Mouse (Mus musculus) spleen, adult 2 months (tissue): Measurements from ENCODE around the gene Lekr1. TPM values are rescaled to one million over a fixed set of nuclear protein-coding genes. Genes with fewer than 3 reads are reported as not detected.

Experiments used
- DNase-seq, 2 experiments: peaks; one replicate each; pipeline versions ENCODE4 v3.0.0 to v3.0.0-alpha.2; 2012 to 2021; ENCODE audit warnings: low spot score in 2 of 2, low read depth in 1 of 2
- H3K27ac ChIP-seq: fragments of 200-500 bp; 2 replicates; pipeline ENCODE4 v1.5.1; 2012; ENCODE audit warnings: low read length, inconsistent platforms; ENCODE audit not compliant: insufficient read depth
- H3K27me3 ChIP-seq: fragments of 200-500 bp; 2 replicates; pipeline ENCODE4 v1.6.1; 2012; ENCODE audit warnings: mild to moderate bottlenecking, moderate library complexity, low read length, inconsistent platforms; ENCODE audit not compliant: control insufficient read depth, insufficient read depth
- H3K36me3 ChIP-seq: fragments of 200-500 bp; 2 replicates; pipeline ENCODE4 v1.6.1; 2012; ENCODE audit warnings: mild to moderate bottlenecking, low read length, inconsistent platforms; ENCODE audit not compliant: control insufficient read depth, insufficient read depth
- H3K4me1 ChIP-seq: fragments of 200-500 bp; 2 replicates; pipeline ENCODE4 v1.6.1; 2011; ENCODE audit warnings: inconsistent platforms; ENCODE audit not compliant: control insufficient read depth, insufficient read depth, insufficient read length
- H3K4me3 ChIP-seq: fragments of 200-500 bp; 2 replicates; pipeline ENCODE4 v1.5.1; 2011; ENCODE audit warnings: mild to moderate bottlenecking, inconsistent platforms; ENCODE audit not compliant: insufficient read depth, insufficient read length; ENCODE audit errors: extremely low read depth
- CTCF ChIP-seq: fragments of 200-500 bp; IDR thresholded peaks from 2 replicates; pipeline ENCODE4 v1.5.1; 2011; ENCODE audit warnings: mild to moderate bottlenecking, inconsistent platforms; ENCODE audit not compliant: insufficient read depth, insufficient read length, insufficient replicate concordance; ENCODE audit errors: extremely low read depth
- POLR2A ChIP-seq: fragments of 200-500 bp; IDR thresholded peaks from 2 replicates; pipeline ENCODE4 v1.6.1; 2011; ENCODE audit warnings: low read depth, low read length, inconsistent platforms
- whole genome bisulfite sequencing: fragments of 180-500 bp; shearing (Covaris S2); methylation state at CpG from one replicate; pipeline ENCODE4 v1.1.7; 2018; 5-methylcytosine and 5-hydroxymethylcytosine counted together
- polyA plus RNA-seq: library from polyadenylated mRNA; depleted of rRNA; stranded (reverse); fragments of >200 nt; gene quantifications from 2 replicates; pipeline ENCODE4 v1.2.3, GENCODE M21; 2012

The Lekr1 gene
- polyA plus RNA-seq, 1 experiment, result 0.20 TPM

GRCm38 (mm10) chr3:65661731-65662130 lies 4.3 kb upstream of the Lekr1 start:
- H3K4me3 ChIP-seq, result no peak overlapping the region
- TF ChIP-seq POLR2A, result no peak
- WGBS, result 76% methylated on average over 3 of the region's 3 CpGs
- peaks cover 6% of the 10 kb centered on the region; the same call in 1 of the 2 replicates for H3K27me3 ChIP-seq
- no peak overlapping the region for H3K27ac ChIP-seq
- H3K4me1 ChIP-seq, result peaks cover 2% of the 10 kb centered on the region; the same call in 1 of the 2 replicates
- H3K36me3 ChIP-seq, result no peaks in the 10 kb centered on the region
- DNase-seq, result no peak

DNA sequence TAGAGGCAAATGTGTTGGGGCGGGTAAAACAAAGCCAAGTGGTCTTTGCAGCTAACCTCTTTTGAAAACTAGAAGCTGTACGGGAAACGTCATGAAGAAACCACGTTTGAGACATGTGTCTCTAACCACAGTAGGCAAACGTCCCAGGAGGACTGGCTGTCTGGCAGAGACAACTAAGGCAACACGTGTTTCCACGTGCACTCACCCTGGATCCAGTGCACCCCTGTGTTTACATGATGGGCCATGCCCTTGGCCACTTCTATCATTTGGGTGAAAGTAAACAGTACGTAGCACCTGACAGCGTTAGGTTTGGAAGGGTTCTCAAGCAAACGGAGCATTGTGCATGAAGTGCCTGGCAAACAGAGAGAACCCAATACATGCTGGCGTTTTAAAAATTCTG lies 2.9 kb upstream of the Lekr1 start:
- Histone ChIP-seq H3K4me1 (peaks cover 2% of the 10 kb centered on the region; the same call in 1 of the 2 replicates), H3K27ac (no peak overlapping the region), H3K36me3 (no peaks in the 10 kb centered on the region), H3K27me3 (peaks cover 2% of the 10 kb centered on the region; the same call in 1 of the 2 replicates), H3K4me3 (no peak overlapping the region)
- peak in 1 of 2 experiments; percentile 28 for DNase-seq
- 20% methylated on average over 11 of the region's 11 CpGs for WGBS
- TF ChIP-seq POLR2A (no peak), CTCF (no peak)

GRCm38 (mm10) chr3:65670216-65670615 lies 4.2 kb downstream of the Lekr1 start:
- TF ChIP-seq CTCF (no peak), POLR2A (no peak)
- no peaks in the 10 kb centered on the region for H3K27me3 ChIP-seq
- H3K27ac ChIP-seq, result no peak overlapping the region
- DNase-seq, result peak in 1 of 2 experiments; percentile 10
- H3K4me3 ChIP-seq, result no peak overlapping the region
- WGBS, result 22% methylated on average over 6 of the region's 6 CpGs
- no peaks in the 10 kb centered on the region for H3K36me3 ChIP-seq
- peaks cover 8% of the 10 kb centered on the region; the same call in 1 of the 2 replicates for H3K4me1 ChIP-seq

DNA sequence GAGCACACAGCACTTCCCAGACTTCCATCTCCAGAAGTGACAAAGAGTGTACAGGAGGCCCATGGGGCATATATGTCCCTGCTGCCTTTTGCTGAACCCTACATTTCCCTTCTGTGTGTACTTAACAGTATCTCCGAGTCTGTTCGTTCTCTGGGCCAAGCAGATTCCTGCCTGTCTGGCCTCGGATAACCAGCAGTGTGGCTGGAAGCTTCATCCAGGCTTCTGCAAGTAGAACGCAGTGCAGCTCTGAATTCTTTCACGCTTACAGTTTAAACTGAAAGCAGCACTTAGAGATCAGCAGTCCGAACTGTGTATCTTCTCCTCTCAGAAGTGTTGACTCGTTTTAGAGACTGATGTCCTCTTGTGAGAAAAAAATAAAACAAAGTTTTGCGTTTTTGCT lies 7.7 kb downstream of the Lekr1 start:
- no peaks in the 10 kb centered on the region for H3K36me3 ChIP-seq
- no peaks in the 10 kb centered on the region for H3K27me3 ChIP-seq
- TF ChIP-seq POLR2A, result no peak
- TF ChIP-seq CTCF, result no peak
- WGBS, result 83% methylated on average over 8 of the region's 8 CpGs
- no peak overlapping the region for H3K4me3 ChIP-seq
- no peak overlapping the region for H3K27ac ChIP-seq
- H3K4me1 ChIP-seq, result 0 out of 2 replicates have a peak, but pooled peaks cover 6% of the 10 kb centered on the region
- no peak for DNase-seq

GRCm38 (mm10) chr3:65680612-65681011 lies 14.6 kb downstream of the Lekr1 start:
- Histone ChIP-seq H3K27ac (no peak overlapping the region), H3K4me3 (no peak overlapping the region), H3K4me1 (no peaks in the 10 kb centered on the region), H3K36me3 (no peaks in the 10 kb centered on the region), H3K27me3 (no peaks in the 10 kb centered on the region)
- TF ChIP-seq POLR2A (no peak), CTCF (no peak)
- WGBS, result 56% methylated on average over 1 of the region's 1 CpGs
- no peak for DNase-seq

DNA sequence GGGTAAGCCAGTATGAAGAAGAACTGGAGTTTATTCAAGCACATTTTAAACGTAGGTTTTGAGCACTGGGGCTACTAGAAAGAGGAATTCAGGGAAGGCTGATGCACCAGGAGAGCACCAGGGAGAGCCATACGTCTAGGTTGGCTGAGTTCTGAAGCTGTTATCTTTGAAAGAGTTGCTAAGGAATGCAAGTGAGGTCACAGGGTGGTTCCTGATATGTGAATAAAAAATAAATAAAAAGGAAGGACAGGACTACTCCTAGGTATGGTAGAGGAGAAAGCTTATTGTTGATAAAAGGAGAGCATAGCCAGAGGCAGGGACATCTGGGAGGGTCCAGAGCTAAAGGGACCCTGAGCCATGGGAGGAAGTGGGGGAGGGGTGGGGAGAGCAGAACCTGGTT lies 23.7 kb downstream of the Lekr1 start:
- no peaks in the 10 kb centered on the region for H3K27me3 ChIP-seq
- no peaks in the 10 kb centered on the region for H3K36me3 ChIP-seq
- no peak overlapping the region for H3K4me3 ChIP-seq
- 77% methylated on average over 2 of the region's 2 CpGs for WGBS
- no peaks in the 10 kb centered on the region for H3K4me1 ChIP-seq
- TF ChIP-seq POLR2A, result no peak
- no peak for TF ChIP-seq CTCF
- no peak for DNase-seq
- no peak overlapping the region for H3K27ac ChIP-seq

DNA sequence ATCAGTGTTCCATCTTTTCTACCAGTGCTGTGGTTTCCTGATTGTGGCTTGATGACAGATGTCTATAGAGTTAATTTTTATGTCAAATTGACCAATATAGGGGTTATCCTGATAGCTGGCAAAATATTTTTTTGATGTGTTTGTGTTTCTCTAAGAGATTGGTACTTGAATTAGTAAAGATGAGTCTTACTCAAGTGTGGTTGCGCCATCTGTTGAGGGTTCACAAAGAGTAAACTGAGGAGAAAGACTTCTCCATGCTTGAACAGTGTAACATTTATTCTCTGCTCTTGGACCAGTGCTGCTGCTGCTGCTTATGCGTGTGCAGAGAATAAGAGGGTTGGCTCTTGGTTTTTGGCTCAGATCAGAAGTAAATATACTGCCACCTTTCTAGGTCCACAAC lies 24.8 kb downstream of the Lekr1 start:
- H3K36me3 ChIP-seq, result no peaks in the 10 kb centered on the region
- H3K4me3 ChIP-seq, result no peak overlapping the region
- no peak for DNase-seq
- WGBS, result 89% methylated on average over 2 of the region's 2 CpGs
- no peaks in the 10 kb centered on the region for H3K4me1 ChIP-seq
- H3K27me3 ChIP-seq, result no peaks in the 10 kb centered on the region
- TF ChIP-seq CTCF (no peak), POLR2A (no peak)
- no peak overlapping the region for H3K27ac ChIP-seq
